Mouse (Mus musculus): ENCODE data around the gene Lrrc46.

Lrrc46 gene

DNA sequence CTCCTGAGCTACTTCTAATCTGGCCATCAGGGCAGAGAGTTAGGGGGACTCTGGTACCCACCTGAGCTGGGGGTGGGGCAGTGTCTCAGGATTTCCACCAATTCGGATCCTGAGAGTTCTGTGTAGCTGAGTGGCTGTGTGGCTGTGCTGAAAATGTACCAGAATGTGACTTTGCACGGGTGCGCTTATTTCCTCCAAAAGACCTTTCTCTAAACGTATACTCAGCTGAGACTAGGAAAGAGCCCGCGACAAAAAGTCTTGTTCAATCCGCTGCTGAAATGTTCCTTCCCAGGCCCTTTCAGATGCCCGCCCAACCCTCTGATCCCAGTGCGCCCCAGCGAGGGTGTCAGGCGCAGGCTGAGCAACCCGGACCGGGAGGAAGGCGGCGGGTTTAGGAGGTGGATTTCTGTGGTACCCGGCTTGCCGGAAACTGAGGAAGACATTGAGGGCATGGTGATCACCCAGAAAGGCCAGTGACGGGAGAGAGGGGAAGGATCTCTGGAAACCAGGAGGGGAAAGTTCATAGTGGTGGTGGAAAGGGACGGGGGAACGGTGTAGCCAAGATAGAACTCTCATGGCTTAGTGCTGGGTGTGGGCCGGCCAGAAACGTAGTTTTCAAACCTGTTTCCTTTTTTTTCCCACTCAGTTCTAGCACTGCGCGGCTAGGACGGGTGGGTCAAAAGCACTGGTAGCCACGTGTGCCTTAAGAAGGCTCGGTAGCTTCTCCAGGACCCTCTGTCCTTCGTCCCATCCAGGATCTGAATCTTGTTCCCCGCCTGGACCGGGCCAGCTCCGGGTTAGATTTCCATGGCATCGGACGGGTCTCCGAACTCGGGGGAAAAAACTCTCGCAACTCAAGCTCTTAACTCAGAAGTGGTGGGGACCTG is 23.3 kb downstream of the Lrrc46 start:
- no peak for DNase-seq (ENCODE audit: extremely low read depth, low read depth, low spot score)

DNA sequence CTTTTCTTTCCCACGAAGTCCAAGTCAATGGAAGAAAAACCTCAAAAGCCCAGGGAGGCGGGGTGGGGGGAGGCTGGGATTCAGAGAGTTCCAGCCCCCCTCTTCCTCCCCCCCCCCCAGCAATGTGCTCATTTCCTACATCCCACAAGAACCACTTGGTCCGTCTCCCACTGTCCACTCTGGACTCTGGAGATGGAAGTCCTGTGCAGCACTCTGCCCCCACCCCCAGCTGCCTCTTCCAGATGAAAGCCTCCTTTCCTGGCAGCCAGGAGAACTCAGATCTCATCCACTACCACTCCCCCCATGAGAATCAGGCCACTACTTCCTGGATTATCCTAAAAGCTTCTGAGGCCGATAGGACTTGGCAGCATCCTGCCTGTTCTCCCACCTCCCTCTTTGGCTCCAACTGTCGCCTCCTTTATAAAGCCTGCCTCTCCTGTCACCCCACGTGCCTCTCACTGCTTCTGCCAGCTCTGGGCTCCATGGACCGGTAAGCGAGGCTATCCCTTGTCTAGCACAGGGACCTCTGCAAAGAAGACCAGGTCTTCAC is 28.0 kb downstream of the Lrrc46 start, which contains the start of gene Sp6:
Gene Sp6, plus strand, starts transcription at position 274 of the 550 bp plus-strand sequence.
- DNase-seq (ENCODE audit: extremely low read depth, low read depth, low spot score) = no peak

DNA sequence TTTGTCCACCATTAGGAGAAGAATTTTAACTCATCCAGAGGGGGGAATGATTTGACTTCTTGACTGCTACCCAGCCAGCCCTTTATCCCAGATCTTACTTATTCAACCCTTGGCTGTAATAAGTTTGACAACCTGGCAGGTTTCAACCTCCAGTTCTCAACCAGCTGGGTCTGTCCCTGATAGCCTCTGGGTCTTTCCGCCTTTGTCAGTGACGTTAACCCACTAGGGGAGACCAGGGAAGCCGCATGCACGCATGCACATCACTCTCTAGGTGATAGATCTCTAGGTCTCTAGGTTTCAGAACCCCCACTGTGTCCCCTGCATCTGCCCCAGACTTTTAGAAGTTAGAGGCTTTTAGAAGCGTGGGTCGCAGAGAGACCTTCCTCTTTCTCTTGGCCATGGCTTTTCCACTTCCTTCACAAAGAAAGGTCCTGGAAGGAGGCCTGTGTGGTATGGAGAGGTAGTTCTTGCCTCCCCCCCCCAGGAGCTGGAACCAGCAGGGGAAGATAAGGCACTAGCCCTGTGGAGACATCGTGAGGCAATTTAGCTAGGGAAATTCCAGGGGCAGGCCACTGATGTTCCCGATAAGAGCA is 31.9 kb downstream of the Lrrc46 start:
- DNase-seq (ENCODE audit: extremely low read depth, low read depth, low spot score) = no peak

DNA sequence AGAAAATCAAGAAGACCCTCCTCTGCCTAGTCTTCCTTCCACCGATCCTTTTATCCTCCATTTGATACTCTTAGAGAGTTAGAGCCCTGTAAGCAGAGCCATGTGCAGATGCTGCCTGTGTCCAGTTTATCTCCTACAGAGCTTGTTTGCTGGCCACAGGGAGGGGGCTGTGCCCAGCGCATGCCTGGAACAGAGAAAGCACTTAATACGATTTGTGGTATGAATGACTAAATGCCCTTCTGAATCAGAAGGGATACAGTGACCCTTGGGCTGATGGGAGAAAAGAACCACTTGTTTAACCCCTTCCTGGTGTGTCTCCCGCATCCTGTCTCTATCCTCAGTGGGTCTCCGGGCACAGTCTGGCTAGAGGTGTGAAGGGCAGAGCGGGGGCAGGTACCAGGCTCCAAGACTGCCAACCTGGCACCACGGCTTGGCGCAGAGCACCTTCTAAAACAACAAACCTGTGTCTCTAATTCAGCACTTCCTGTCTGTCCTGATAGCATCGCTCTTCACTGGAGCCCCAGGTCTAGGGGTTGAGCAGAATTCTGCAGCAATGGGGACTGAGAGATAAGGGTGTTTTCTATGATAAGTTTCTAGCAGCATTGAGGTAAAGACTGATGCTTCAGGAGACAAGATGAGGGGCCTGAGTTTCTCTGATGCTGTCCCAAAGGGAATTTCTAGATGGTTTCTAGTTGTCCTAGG is 34.0 kb downstream of the Lrrc46 start:
- DNase-seq (ENCODE audit: extremely low read depth, low read depth, low spot score) = no peak

DNA sequence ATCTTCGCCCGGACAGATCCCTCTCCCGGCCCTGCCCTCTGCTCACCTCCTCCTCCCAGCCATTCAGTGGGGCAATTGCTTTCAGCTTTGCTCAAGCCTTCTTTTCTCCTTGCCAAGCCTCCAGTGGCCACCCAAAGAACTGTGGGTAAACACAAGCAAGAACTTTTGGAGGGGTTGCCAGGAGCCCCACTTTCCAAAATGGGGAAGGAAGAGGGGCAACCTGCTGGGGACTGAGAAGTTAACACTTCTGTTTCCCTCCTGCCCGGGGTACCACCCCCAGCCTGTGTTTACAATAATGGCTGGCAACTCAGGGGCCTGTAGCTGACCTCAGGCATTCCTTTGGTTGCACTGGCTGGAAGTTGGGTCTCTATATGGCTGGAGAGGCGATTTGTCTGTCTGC is 38.0 kb downstream of the Lrrc46 start:
- no peak for DNase-seq (ENCODE audit: extremely low read depth, low read depth, low spot score)

DNA sequence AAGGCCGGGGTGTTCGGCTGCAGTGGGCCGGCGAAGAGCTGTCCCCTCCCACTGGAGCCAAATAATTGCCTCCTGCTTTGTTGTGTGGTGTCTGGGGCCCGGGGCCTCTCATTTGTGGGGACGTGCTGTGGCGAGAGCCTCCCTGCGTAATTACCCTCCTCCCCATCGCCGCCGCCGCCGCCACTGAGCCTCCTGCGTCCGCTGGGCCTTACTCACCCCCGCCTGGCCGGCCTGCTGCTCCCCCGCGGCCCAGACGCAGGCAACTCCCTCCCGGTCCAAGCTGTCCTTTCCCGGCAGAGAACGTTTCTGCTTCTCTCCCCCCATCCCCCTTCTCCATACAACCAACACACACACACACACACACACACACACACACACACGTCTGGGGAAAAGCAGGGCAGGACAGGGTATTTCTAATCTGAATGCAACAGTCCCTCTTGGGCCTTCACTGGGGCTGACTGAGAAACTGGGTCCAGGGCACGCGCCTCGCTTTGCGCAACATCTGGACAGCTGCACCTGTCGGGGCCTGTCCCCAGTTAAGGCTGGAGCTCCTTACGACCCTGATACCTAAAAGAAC is 43.7 kb downstream of the Lrrc46 start:
- no peak for DNase-seq (ENCODE audit: extremely low read depth, low read depth, low spot score)

DNA sequence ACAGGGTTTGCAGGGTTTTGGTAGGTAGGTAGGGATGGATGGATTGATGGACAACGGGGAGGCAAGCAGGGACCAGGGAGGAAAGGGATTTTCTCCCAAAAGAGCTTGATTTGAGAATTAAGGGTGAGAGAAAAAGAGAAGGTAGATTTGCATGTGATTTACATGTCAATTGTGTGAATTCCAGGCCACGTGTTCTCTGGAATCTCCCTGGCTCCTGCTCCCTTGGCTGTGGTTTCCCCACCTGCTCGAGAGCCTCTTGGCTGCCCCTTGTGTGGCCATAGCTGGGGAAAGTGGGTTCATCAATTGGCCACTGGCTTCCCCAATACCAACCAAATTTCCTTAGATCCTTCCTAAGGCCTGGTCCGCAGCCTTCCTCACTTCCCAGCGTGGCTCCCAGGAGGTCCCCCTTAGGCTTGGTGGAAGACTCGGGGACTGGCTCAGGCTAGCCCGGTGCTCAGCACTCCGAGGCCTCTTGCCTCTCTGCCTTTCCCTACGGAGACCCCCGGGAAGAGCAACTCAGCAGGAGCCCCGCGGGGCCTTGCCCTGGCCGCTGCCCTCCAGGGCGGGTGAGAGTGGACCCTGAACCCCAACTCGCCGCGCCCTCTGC is 44.3 kb downstream of the Lrrc46 start:
- no peak for DNase-seq (ENCODE audit: extremely low read depth, low read depth, low spot score)

DNA sequence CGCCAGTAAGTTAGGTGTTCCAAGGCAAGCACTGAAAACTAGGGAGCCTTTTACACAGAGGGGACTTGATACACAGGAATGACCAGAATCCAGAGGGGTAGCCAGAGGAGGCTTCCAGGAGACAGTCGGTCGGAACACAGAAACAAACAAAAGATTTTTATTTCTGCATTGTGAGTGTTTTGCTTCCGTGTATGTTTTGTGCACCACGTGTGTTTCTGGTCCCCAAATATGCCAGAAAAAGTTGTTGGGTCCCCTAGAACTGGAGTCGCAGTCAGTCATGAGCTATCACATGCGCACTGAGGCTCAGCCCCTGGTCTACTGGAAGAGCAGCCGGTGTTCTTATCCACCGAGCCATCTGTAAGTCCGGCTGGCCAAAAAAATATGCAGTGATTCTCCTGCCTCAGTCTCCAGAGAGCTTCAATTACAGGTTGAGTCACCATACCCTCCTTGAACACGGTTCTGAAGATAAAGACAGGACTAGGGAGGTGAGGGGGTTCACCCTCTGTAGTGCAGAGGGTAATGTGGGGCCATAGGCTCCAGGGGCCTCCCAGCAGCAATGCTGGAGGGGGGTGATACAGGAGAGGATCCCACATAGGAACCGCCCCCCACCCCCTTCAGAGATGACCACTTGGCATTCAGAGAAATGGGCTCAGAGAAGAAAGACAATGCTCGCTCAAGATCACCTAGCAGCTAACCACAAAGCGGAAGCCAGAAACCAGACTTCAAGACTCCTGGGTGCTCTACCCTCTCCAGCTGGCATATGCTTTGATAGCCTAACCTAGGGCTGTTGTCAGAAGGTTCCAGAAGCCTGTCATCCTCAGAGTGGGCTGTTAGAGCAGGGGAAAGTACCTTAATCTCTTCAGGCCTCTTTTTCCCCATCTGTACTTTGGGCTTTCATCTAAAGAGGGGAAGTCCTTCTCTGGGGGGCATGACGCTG is 45.1 kb downstream of the Lrrc46 start:
- no peak for DNase-seq (ENCODE audit: extremely low read depth, low read depth, low spot score)

DNA sequence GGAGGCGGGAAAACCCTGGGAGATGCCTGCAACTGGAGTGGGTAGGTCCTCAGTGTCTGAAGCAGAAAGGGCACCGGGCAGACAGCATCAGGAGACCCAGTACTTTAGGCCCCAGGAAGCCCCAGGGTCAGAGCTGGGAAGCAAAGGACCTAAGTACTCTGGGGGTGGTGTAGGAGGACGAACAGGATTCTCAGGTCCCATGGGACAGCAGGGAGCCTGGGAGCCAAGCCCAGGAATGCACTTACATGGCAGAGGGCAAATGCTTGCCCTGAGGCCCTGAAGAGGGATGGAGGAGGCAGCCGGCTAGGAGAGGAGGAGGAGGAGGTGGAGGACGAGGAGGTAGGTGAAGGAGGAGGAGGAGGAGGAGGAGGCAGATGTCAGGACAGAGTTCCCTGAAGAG is 46.2 kb downstream of the Lrrc46 start:
- DNase-seq (ENCODE audit: extremely low read depth, low read depth, low spot score) = no peak

DNA sequence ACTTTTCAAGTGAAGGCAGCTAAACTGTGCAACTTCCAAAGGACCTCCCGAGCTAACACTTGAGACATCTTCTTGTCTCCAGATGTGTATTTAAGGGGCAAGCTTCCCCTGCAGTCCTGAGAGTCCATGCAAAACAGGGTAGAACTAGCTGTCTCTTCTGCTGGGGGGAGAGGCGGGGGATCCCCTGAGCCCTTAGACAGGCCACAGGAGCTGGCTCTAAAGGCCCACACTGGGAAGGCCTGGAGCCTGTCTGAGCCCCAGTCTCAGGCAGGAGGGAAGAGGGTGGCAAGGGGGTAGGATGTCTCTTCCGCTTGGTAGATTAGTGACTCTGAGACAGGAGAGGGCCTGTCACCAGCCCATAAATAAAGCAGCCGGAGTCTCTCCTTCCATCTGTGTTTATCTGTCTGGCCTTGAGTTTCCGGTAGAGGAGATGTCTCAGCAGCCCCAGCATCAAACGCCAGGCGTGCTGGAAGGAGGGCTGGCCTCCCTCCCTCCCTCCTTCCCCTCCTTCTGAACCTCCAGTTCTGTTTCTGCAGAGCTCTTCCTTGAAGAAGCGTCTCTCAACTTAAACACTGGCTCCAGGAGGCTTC is 48.4 kb downstream of the Lrrc46 start:
- no peak for DNase-seq (ENCODE audit: extremely low read depth, low read depth, low spot score)

DNA sequence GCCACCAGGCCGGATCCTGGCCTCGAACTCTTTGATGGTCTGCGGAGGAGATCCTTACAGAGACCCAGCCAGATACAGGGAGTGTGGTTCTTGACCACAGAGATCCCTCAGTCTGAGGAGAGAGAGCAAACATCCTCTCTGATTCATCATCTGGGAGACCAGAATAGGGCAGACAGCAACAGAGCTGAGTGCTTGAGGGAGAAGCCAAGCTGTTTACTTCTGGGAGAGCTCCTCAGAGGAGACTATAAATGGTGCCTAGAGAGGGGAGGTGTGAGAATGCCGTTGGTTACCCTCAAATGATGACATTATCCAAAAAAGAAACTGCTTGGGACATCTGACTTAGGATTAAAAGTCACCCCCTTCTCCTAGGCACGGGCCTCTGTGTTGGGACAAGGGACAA is 49.7 kb downstream of the Lrrc46 start:
- DNase-seq (ENCODE audit: extremely low read depth, low read depth, low spot score) = no peak

DNA sequence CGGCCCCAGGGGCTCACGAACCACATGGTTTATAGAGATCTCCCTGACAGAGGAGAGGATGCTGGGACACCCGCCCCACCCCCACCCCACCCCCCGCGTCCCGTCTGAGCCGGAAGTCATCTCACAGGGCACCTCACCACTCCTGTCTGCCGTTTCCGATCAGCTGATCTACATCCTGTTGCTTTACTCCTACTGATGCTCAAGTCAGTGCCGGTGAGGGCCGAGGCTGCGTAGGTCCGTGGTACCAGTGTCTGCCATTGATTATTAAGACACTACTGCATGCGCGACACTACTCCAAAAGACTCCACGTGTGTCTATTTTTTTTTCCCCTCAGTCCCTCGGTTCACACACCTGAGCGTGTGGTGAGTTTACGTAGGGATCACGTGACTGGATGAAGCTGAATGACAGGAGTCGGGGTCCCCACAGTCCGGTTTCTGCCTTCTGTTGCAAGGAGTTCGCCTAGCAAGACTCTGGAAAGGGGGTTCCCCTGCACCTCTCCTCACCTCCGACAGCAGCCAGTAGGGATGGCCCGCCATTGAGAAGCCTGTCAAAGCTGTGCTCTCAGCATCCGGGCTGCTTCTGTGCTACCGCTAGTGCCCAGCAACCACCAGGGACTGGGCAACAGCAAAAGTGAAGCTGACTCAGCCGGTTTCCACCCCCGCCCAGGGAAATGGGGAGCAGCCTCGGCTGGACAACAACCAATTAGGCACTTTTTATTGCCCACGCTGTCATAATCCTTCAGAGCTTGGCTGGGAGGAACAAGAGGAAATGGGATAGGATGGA is 53.1 kb downstream of the Lrrc46 start:
- no peak for DNase-seq (ENCODE audit: extremely low read depth, low read depth, low spot score)

DNA sequence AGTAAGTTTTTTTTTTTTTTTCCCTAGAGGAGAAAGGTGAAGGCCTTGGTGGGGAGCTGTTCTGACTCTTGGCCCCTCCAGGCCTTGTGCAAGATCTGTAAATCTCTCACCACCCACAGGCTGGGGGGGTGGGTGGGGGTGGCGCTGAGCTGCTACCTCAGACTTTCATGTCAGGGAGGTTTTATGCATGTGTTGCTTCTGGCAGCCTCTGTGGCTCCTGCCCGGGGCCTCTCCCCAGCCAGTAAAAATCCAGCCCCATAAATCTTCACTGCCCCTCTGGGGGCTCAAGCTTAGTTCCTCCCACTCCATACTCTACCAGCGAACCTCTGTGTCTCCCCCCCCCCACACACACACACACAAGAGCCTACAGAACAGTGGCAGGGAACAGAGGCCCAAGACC is 54.7 kb downstream of the Lrrc46 start:
- no peak for DNase-seq (ENCODE audit: extremely low read depth, low read depth, low spot score)

DNA sequence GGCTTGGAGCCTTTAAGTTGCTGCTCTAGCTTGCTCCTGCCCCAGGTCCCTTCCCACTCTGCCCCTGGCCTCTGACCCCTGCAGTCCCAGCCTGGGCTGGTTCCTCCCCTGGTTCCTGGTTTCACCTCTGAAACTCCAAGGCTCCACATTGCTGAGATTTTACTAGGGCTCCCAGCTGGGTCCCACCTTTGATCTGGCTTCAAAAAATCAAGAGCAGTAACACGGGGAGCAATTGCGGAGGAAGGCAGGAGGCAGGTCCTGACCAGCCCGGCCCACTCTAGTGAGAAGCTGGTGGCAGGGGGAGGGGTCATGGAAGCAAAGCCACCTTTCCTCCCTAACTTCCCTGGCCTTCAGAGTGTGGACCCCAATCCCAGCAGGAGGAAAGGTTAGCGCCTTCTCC is 56.3 kb downstream of the Lrrc46 start:
- no peak for DNase-seq (ENCODE audit: extremely low read depth, low read depth, low spot score)

Data from fat pad, adult 2 months (tissue).